Mouse (Mus musculus) heart, embryonic 14.5 days (tissue): ENCODE measurements at regions not wholly inside any gene's neighbourhood (a gene's known extent, or its start where the extent isn't known, plus 50 kb on each side); places are given as distances from the start of the nearest gene placed in this dataset.

ENCODE experiments used
- ATAC-seq: fragments of 200-750 bp; cut with Nextera tagmentation; 2 replicates; pipeline ENCODE4 v1.8.0; 2017; ENCODE audit warnings: low read depth, moderate TSS enrichment; ENCODE audit not compliant: insufficient number of reproducible peaks, insufficient read depth, low FRiP score
- H3K27ac ChIP-seq, 2 experiments: fragments of 200-500 bp in 1 of 2; fragments of 300-500 bp in 1 of 2; sonication (generic) in 1 of 2; replicated peaks in 1 of 2; 2 replicates each; pipeline ENCODE4 v1.5.1; 2012 to 2014; ENCODE audit warnings: low read depth in 2 of 2, low read length in 2 of 2, control low read depth in 1 of 2, mild to moderate bottlenecking in 1 of 2, mixed read lengths in 1 of 2; ENCODE audit not compliant: control insufficient read depth in 1 of 2, insufficient read depth in 1 of 2
- H3K27me3 ChIP-seq: fragments of 300-500 bp; sonication (generic); 2 replicates; pipeline ENCODE4 v1.6.1; 2014; ENCODE audit warnings: mild to moderate bottlenecking, low read length, control low read depth; ENCODE audit not compliant: control insufficient read depth, insufficient read depth
- H3K36me3 ChIP-seq: fragments of 300-500 bp; sonication (generic); 2 replicates; pipeline ENCODE4 v1.6.1; 2014; ENCODE audit warnings: mild to moderate bottlenecking, control low read depth, low read length, mixed read lengths; ENCODE audit not compliant: control insufficient read depth, insufficient read depth
- H3K4me1 ChIP-seq, 2 experiments: fragments of 200-500 bp in 1 of 2; fragments of 300-500 bp in 1 of 2; sonication (generic) in 1 of 2; 2 replicates each; pipeline ENCODE4 v1.6.1; 2012 to 2014; ENCODE audit warnings: low read length in 2 of 2, control low read depth in 1 of 2, mixed read lengths in 1 of 2; ENCODE audit not compliant: control insufficient read depth in 2 of 2, insufficient read depth in 2 of 2
- H3K4me2 ChIP-seq: fragments of 300-500 bp; sonication (generic); 2 replicates; pipeline ENCODE4 v1.6.1; 2014; ENCODE audit warnings: mild to moderate bottlenecking, low read length
- H3K4me3 ChIP-seq, 2 experiments: fragments of 200-500 bp in 1 of 2; fragments of 300-500 bp in 1 of 2; sonication (generic) in 1 of 2; 2 replicates each; pipeline ENCODE4 v1.5.1; 2012 to 2014; ENCODE audit warnings: low read length in 2 of 2, mild to moderate bottlenecking in 2 of 2, control low read depth in 1 of 2, low read depth in 1 of 2, moderate library complexity in 1 of 2; ENCODE audit not compliant: control insufficient read depth in 1 of 2, insufficient read depth in 1 of 2
- H3K9ac ChIP-seq: fragments of 300-500 bp; sonication (generic); 2 replicates; pipeline ENCODE4 v1.6.1; 2014; ENCODE audit warnings: mild to moderate bottlenecking, low read length
- H3K9me3 ChIP-seq: fragments of 300-500 bp; sonication (generic); 2 replicates; pipeline ENCODE4 v1.6.1; 2016; ENCODE audit warnings: low read length, control low read depth; ENCODE audit not compliant: control insufficient read depth
- WGBS: fragments of 180-500 bp; shearing (Covaris S2); extraction: QIAGEN DNeasy Blood & Tissue Kit; methylation state at CpG from one replicate; pipeline ENCODE4 v1.1.7; 2014; 5-methylcytosine and 5-hydroxymethylcytosine counted together

DNA sequence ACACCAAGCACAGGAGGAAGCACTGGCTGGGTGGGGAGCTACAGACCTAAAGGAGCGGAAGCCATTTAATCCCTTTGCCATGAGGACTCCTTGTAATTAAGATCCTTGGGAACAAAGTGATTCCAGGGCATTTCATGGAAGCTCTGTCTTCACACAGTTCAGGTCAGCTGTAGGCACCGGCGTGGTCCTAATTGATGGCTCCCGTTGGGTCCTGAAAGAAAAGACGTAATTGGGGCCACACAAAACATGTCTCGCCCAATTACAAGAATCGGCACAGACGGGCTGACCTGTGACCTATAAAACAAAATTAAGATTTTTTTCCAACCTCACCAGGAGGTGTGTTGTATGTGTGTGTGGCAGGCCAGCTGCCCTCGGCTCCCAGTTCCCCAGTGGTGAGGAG is 232.3 kb upstream of the Dio3 start:
- H3K27ac ChIP-seq: no peak overlapping the region
- H3K4me2 ChIP-seq: no peak overlapping the region
- H3K4me1 ChIP-seq: no peaks in the 10 kb centered on the region; a peak in 1 of 4 replicates
- H3K9me3 ChIP-seq: no peaks in the 10 kb centered on the region
- 85% methylated on average over 9 of the region's 9 CpGs for WGBS
- ATAC-seq: no peak
- H3K9ac ChIP-seq: no peak overlapping the region
- H3K36me3 ChIP-seq: no peaks in the 10 kb centered on the region
- no peak overlapping the region for H3K4me3 ChIP-seq
- H3K27me3 ChIP-seq: 0 out of 2 replicates have a peak, but pooled peaks cover 4% of the 10 kb centered on the region

DNA sequence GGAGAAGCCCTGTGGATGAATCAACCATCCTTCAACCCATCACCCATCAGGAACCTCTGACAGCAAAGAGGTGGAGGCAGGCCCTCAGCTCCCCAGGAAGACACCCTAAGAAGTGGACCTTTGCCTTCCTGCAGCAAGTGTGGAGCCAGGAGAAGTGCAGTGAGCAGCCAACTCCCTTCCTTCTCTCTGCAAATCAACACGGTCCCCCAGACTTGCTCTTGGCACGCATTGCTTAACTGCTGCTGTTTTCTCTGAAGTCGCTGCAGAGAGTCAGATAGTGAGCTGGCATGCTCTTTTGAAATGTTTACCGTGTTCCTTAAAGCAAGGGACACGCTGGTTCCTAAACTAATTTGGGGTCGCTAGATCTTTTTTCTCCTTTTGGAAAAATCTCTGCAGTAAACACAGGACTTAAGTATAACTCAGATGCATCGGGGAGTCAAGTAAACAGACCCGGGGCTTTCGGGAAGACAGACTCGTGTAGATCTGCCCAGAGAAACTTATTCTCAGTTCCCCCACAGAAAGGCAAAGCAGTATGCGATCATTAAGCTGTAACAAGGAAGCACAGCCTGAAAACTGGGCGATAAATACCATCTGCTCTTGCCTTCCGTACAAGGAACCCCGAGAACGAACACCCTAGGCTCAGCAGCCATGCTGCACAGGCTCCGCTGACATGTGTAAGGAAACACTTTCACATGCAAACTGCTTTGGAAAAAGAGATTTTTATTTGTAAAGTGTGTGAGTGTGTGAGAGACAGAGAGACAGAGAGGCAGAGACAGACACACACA is 231.2 kb upstream of the Dio3 start:
- H3K9me3 ChIP-seq: no peaks in the 10 kb centered on the region
- no peak overlapping the region for H3K4me2 ChIP-seq
- no peaks in the 10 kb centered on the region; a peak in 1 of 4 replicates for H3K4me1 ChIP-seq
- H3K4me3 ChIP-seq: no peak overlapping the region
- ATAC-seq: no peak
- H3K27me3 ChIP-seq: 0 out of 2 replicates have a peak, but pooled peaks cover 4% of the 10 kb centered on the region
- 62% methylated on average over 16 of the region's 16 CpGs for WGBS
- no peak overlapping the region for H3K27ac ChIP-seq
- H3K9ac ChIP-seq: no peak overlapping the region
- H3K36me3 ChIP-seq: no peaks in the 10 kb centered on the region

DNA sequence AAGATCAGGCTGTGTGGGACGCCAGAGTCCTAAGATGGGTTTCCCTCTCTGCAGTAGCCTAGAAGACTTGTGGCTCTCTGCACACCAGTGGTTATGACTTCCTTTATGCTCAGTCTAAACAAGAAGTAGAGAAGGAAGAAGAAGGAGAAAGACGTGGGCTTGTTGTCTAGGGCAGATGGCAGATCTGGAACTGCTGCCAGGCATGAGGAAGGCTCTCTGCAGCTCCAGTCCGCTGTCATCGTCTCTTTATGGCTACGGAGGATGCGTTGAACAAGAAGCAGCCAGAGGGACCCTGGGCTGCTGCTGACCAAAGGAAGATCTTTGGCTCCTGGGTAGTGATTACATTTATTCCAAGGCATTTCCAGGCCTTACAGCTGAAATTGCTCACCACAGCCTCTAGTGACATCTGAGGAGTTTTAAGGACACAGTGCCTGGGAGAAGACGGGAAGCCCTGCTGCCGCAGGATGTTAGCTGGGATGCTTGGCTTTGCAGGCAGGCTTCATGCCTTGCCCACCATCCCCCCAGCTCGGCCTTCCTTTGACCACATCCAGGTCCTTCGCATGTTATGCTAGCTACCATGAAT is 229.6 kb upstream of the Dio3 start:
- ATAC-seq: no peak
- Histone ChIP-seq H3K4me1 (no peaks in the 10 kb centered on the region; a peak in 1 of 4 replicates), H3K27me3 (0 out of 2 replicates have a peak, but pooled peaks cover 4% of the 10 kb centered on the region), H3K36me3 (no peaks in the 10 kb centered on the region), H3K9ac (no peak overlapping the region), H3K9me3 (no peaks in the 10 kb centered on the region), H3K4me3 (no peak overlapping the region), H3K27ac (no peak overlapping the region), H3K4me2 (no peak overlapping the region)
- 76% methylated on average over 10 of the region's 10 CpGs for WGBS

DNA sequence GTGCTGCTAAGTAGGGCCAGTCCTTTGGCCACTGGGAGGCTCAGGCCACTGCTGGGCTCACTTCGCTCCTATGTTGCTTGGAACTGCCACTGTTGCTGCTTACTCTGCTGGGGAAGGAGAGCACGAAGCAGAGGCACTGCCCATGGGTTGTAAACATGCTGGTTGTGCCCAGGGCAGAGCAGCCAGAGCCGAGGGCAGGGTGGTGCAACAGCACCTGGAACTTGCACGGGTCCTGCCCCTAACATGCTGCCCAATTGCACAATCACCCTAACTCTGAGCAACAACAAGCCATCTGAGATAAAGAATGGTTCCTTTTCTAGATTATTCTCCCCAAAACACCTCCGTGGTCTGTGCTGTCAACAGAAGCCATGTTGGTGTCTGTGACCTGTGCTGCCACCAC is 219.5 kb upstream of the Dio3 start:
- H3K27ac ChIP-seq: no peak overlapping the region
- WGBS: 76% methylated on average over 5 of the region's 5 CpGs
- 0 out of 2 replicates have a peak, but pooled peaks cover 3% of the 10 kb centered on the region for H3K9me3 ChIP-seq
- no peak overlapping the region for H3K4me2 ChIP-seq
- H3K36me3 ChIP-seq: no peaks in the 10 kb centered on the region
- H3K4me1 ChIP-seq: no peaks in the 10 kb centered on the region
- no peak overlapping the region for H3K4me3 ChIP-seq
- H3K27me3 ChIP-seq: no peaks in the 10 kb centered on the region
- no peak for ATAC-seq
- H3K9ac ChIP-seq: no peak overlapping the region

DNA sequence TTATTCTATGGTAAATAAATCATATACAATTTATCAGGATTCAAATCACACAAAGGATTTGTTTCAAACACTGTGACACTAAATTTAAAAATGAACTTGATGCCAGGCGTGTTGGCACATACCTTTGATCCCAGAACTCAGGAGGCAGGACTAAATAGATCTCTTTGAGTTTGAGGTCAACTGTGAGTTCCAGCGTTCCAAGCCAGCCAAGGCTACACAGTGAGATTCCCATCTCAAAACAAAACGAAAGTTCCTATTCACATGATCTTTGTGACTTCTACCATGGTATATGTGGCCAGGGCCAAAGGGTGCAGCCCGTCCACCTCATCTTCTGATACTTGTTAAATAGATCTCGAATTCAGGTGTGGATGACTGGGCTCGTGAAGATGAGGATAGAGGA is 216.9 kb upstream of the Dio3 start:
- no peak for ATAC-seq
- Histone ChIP-seq H3K27me3 (no peaks in the 10 kb centered on the region), H3K9me3 (0 out of 2 replicates have a peak, but pooled peaks cover 3% of the 10 kb centered on the region)

DNA sequence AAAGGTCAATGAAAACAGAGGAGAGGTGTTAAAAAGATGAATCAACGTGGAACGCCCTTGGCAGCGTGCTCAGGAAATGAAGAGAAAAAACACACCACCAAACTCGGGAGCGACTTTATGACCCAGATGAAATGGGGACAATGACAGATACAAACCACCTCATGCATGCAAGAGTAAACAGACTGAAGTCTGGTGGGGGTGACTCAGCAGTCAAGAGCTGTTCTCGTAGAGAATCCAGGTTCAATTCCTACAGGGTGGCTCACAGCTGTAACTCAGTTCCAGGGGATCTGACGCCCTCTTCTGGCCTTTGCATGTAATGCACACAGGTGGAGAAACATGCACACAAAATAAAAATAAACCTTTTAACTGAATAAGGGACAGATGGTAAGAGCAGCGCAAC is 215.9 kb upstream of the Dio3 start:
- 0 out of 2 replicates have a peak, but pooled peaks cover 3% of the 10 kb centered on the region for H3K9me3 ChIP-seq
- no peaks in the 10 kb centered on the region for H3K4me1 ChIP-seq
- WGBS: 60% methylated on average over 8 of the region's 8 CpGs
- H3K36me3 ChIP-seq: no peaks in the 10 kb centered on the region
- ATAC-seq: no peak
- H3K4me3 ChIP-seq: no peak overlapping the region
- no peak overlapping the region for H3K9ac ChIP-seq
- no peak overlapping the region for H3K27ac ChIP-seq
- no peaks in the 10 kb centered on the region for H3K27me3 ChIP-seq
- no peak overlapping the region for H3K4me2 ChIP-seq

More for the DNA sequence above, 216.9 kb upstream of the Dio3 start:
- H3K4me3 ChIP-seq: no peak overlapping the region
- H3K9ac ChIP-seq: no peak overlapping the region
- WGBS: 71% methylated on average over 6 of the region's 6 CpGs
- H3K36me3 ChIP-seq: no peaks in the 10 kb centered on the region
- no peak overlapping the region for H3K4me2 ChIP-seq
- no peaks in the 10 kb centered on the region for H3K4me1 ChIP-seq
- H3K27ac ChIP-seq: no peak overlapping the region

DNA sequence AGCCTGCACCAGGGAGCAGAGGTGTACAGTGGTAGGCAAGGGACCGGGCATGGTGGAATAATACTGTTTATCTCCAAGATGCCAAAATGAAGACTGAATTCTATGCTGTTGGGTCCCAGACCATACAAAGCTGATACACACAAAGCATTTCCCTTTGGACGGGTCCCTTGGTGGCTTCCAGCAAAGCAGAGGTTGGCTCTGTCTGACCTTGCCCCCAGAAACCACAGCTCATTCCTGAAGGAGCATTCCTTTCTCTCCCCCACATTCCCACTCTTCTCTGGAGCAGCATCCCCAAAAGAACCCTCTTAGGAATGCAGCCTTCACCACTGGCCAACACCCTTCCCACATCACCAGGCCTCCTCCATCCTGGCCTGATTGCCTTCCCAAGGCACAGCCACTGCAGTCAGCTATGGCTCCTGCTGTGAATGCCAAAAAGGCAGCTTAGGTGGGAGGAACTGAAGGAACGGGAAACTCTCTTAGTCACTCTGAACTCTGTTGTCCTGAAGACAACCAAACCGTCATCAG is 212.4 kb upstream of the Dio3 start:
- Histone ChIP-seq H3K27me3 (no peaks in the 10 kb centered on the region), H3K4me2 (no peak overlapping the region), H3K4me3 (no peak overlapping the region), H3K36me3 (no peaks in the 10 kb centered on the region), H3K9me3 (peaks cover 18% of the 10 kb centered on the region), H3K9ac (no peak overlapping the region), H3K4me1 (no peaks in the 10 kb centered on the region), H3K27ac (no peak overlapping the region)
- no peak for ATAC-seq
- 64% methylated on average over 4 of the region's 4 CpGs for WGBS
